Mouse (Mus musculus) CH12.LX (cell line): ENCODE data around the gene Hs3st6. TPM values are rescaled to one million over a fixed set of nuclear protein-coding genes. Genes with fewer than 3 reads are reported as not detected.

ENCODE experiments used
- DNase-seq: peaks from one replicate; pipeline ENCODE4 v3.0.0-alpha.2; 2013; ENCODE audit errors: extremely low read depth
- H3K27ac ChIP-seq: 2 replicates; pipeline ENCODE4 v1.5.1; 2012; ENCODE audit warnings: low read depth, mild to moderate bottlenecking, control low read depth, moderate library complexity; ENCODE audit not compliant: insufficient read depth
- H3K27me3 ChIP-seq: replicated peaks from 2 replicates; pipeline ENCODE3; 2012; ENCODE audit warnings: inconsistent platforms
- H3K36me3 ChIP-seq, 2 experiments: replicated peaks in 1 of 2; 2 replicates each; pipeline versions ENCODE3 to v1.6.1; 2012; ENCODE audit warnings: inconsistent platforms in 1 of 2, low read length in 1 of 2, mild to moderate bottlenecking in 1 of 2, mixed read lengths in 1 of 2, moderate library complexity in 1 of 2; ENCODE audit not compliant: control insufficient read depth in 1 of 2, insufficient read depth in 1 of 2
- H3K4me1 ChIP-seq, 2 experiments: 2 replicates each; pipeline ENCODE4 v1.6.1; 2012; ENCODE audit warnings: inconsistent platforms in 1 of 2, moderate library complexity in 1 of 2; ENCODE audit not compliant: insufficient read depth in 2 of 2, control insufficient read depth in 1 of 2
- H3K4me2 ChIP-seq: 2 replicates; pipeline ENCODE4 v1.6.1; 2012; ENCODE audit warnings: low read depth, mild to moderate bottlenecking, control low read depth; ENCODE audit not compliant: poor library complexity, insufficient read depth, severe bottlenecking
- H3K4me3 ChIP-seq, 3 experiments: fragments of 150-350 bp in 1 of 3; sonication (generic) in 1 of 3; replicated peaks in 1 of 3; 2 replicates each; pipeline versions ENCODE3 to v1.5.1; 2011 to 2012; ENCODE audit warnings: low read depth in 2 of 3, low read length in 2 of 3, mild to moderate bottlenecking in 2 of 3, moderate library complexity in 2 of 3, control low read depth in 1 of 3, improper control_type of control experiment in 1 of 3, inconsistent platforms in 1 of 3, mixed read lengths in 1 of 3; ENCODE audit not compliant: poor library complexity in 1 of 3
- H3K79me2 ChIP-seq: replicated peaks from 2 replicates; pipeline ENCODE4 v1.6.1; 2012; ENCODE audit warnings: mild to moderate bottlenecking, moderate library complexity; ENCODE audit not compliant: control insufficient read depth, poor library complexity, insufficient read depth, severe bottlenecking; ENCODE audit errors: extremely low read depth
- H3K9ac ChIP-seq: 2 replicates; pipeline ENCODE4 v1.6.1; 2012; ENCODE audit warnings: low read depth, mild to moderate bottlenecking, control low read depth, moderate library complexity; ENCODE audit not compliant: insufficient read depth
- H3K9me3 ChIP-seq: replicated peaks from 2 replicates; pipeline ENCODE3; 2012; ENCODE audit warnings: low read length, inconsistent platforms, mixed read lengths
- CHD2 ChIP-seq: IDR thresholded peaks from 2 replicates; pipeline ENCODE4 v1.6.1; 2011; ENCODE audit warnings: low read length, improper control_type of control experiment
- CTCF ChIP-seq, 2 experiments: IDR thresholded peaks in 1 of 2; conservative IDR thresholded peaks in 1 of 2; 2 replicates each; pipeline ENCODE4 v1.5.1; 2011 to 2012; ENCODE audit warnings: low read depth in 2 of 2, low read length in 2 of 2, improper control_type of control experiment in 1 of 2, inconsistent platforms in 1 of 2, mild to moderate bottlenecking in 1 of 2, moderate library complexity in 1 of 2
- E2F4 ChIP-seq: IDR thresholded peaks from 2 replicates; pipeline ENCODE4 v1.6.1; 2011; ENCODE audit warnings: low read depth, low read length, improper control_type of control experiment; ENCODE audit not compliant: insufficient replicate concordance
- ETS1 ChIP-seq: conservative IDR thresholded peaks from 2 replicates; pipeline ENCODE4 v1.6.1; 2012; ENCODE audit warnings: low read depth, mild to moderate bottlenecking, inconsistent platforms, low read length, improper control_type of control experiment, moderate library complexity
- GABPA ChIP-seq: IDR thresholded peaks from 2 replicates; pipeline ENCODE4 v1.6.1; 2012; ENCODE audit warnings: low read depth, low read length, improper control_type of control experiment, inconsistent platforms; ENCODE audit not compliant: insufficient replicate concordance
- IRF4 ChIP-seq: IDR thresholded peaks from 2 replicates; pipeline ENCODE4 v1.6.1; 2014; ENCODE audit warnings: low read depth, mild to moderate bottlenecking, inconsistent platforms, low read length, improper control_type of control experiment
- JUN ChIP-seq: IDR thresholded peaks from 2 replicates; pipeline ENCODE4 v1.6.1; 2011; ENCODE audit warnings: low read depth, mild to moderate bottlenecking, low read length, improper control_type of control experiment, moderate library complexity; ENCODE audit not compliant: insufficient read depth
- JUND ChIP-seq: conservative IDR thresholded peaks from 2 replicates; pipeline ENCODE4 v1.6.1; 2011; ENCODE audit warnings: low read depth, low read length, improper control_type of control experiment
- KAT2A ChIP-seq: IDR thresholded peaks from 2 replicates; pipeline ENCODE4 v1.6.1; 2012; ENCODE audit warnings: low read length, improper control_type of control experiment, inconsistent platforms; ENCODE audit not compliant: insufficient replicate concordance
- MAFK ChIP-seq: IDR thresholded peaks from 2 replicates; pipeline ENCODE4 v1.6.1; 2011; ENCODE audit warnings: low read length, improper control_type of control experiment; ENCODE audit not compliant: insufficient replicate concordance
- MEF2A ChIP-seq: IDR thresholded peaks from 2 replicates; pipeline ENCODE4 v1.6.1; 2014; ENCODE audit warnings: low read depth, mild to moderate bottlenecking, inconsistent platforms, low read length, improper control_type of control experiment, borderline replicate concordance
- MXI1 ChIP-seq: IDR thresholded peaks from 2 replicates; pipeline ENCODE4 v1.6.1; 2011; ENCODE audit warnings: mild to moderate bottlenecking, low read depth, low read length, improper control_type of control experiment
- NELFE ChIP-seq: IDR thresholded peaks from 2 replicates; pipeline ENCODE4 v1.6.1; 2011; ENCODE audit warnings: low read depth, low read length, improper control_type of control experiment
- NRF1 ChIP-seq: IDR thresholded peaks from 2 replicates; pipeline ENCODE4 v1.6.1; 2014; ENCODE audit warnings: low read depth, mild to moderate bottlenecking, inconsistent platforms, low read length, improper control_type of control experiment, moderate library complexity
- PAX5 ChIP-seq: IDR thresholded peaks from 2 replicates; pipeline ENCODE4 v1.6.1; 2012; ENCODE audit warnings: low read length, inconsistent platforms, mixed read lengths
- RAD21 ChIP-seq: IDR thresholded peaks from 2 replicates; pipeline ENCODE4 v1.6.1; 2011; ENCODE audit warnings: low read depth, mild to moderate bottlenecking, low read length, improper control_type of control experiment, moderate library complexity
- SIN3A ChIP-seq: IDR thresholded peaks from 2 replicates; pipeline ENCODE4 v1.6.1; 2012; ENCODE audit warnings: low read length, improper control_type of control experiment, inconsistent platforms
- TBP ChIP-seq: conservative IDR thresholded peaks from 2 replicates; pipeline ENCODE4 v1.6.1; 2011; ENCODE audit warnings: low read depth, low read length, improper control_type of control experiment
- TCF12 ChIP-seq: IDR thresholded peaks from 2 replicates; pipeline ENCODE4 v1.6.1; 2014; ENCODE audit warnings: low read depth, mild to moderate bottlenecking, inconsistent platforms, low read length, improper control_type of control experiment
- USF1 ChIP-seq: IDR thresholded peaks from 2 replicates; pipeline ENCODE4 v1.6.1; 2014; ENCODE audit warnings: low read depth, mild to moderate bottlenecking, inconsistent platforms, low read length, improper control_type of control experiment
- USF2 ChIP-seq: conservative IDR thresholded peaks from 2 replicates; pipeline ENCODE4 v1.6.1; 2011; ENCODE audit warnings: low read depth, low read length, improper control_type of control experiment
- ZC3H11A ChIP-seq: IDR thresholded peaks from 2 replicates; pipeline ENCODE4 v1.6.1; 2012; ENCODE audit warnings: low read depth, mild to moderate bottlenecking, inconsistent platforms, low read length, improper control_type of control experiment
- ZMIZ1 ChIP-seq: IDR thresholded peaks from 2 replicates; pipeline ENCODE4 v1.6.1; 2012; ENCODE audit warnings: low read depth, mild to moderate bottlenecking, inconsistent platforms, low read length, improper control_type of control experiment
- ZNF384 ChIP-seq: IDR thresholded peaks from 2 replicates; pipeline ENCODE4 v1.6.1; 2012; ENCODE audit warnings: low read depth, low read length, improper control_type of control experiment, inconsistent platforms
- dilution Hi-C: fragments of 300-500 bp; cut with MboI; formaldehyde crosslinking; loops from 2 replicates; pipeline ENCODE4 v1.14.3; 2020; ENCODE audit warnings: low sequenced_read_pairs; ENCODE audit not compliant: extremely low pct_unique_long_range_greater_than_20kb, extremely low pct_ligation_motif_present
- in situ Hi-C: fragments of 300-500 bp; cut with MboI; formaldehyde crosslinking; loops from 3 replicates; pipeline ENCODE4 v1.14.3; 2019; ENCODE audit warnings: low sequenced_read_pairs, low pct_ligation_motif_present, low pct_unique_long_range_greater_than_20kb, mixed read lengths
- polyA plus RNA-seq: library from polyadenylated mRNA; unstranded; fragments of >175 nt; gene quantifications from 2 replicates; pipeline ENCODE4 v1.2.1, GENCODE M21; 2012; ENCODE audit warnings: low read depth; ENCODE audit not compliant: insufficient read length
- total RNA-seq, 2 experiments: library from RNA; depleted of rRNA; stranded (reverse); fragments of 300-350 nt in 1 of 2; fragments of >200 nt in 1 of 2; gene quantifications; 2 replicates each; pipeline ENCODE4 v1.2.3; 2012 to 2014

The Hs3st6 gene
- total and polyA plus RNA-seq, 3 experiments: 0.30 TPM; not detected in 2

GRCm38 (mm10) chr17:24724184-24724583 lies 28.6 kb upstream of the Hs3st6 start, which contains the start of gene Ndufb10 (continued):
- peak; percentile 85 for TF ChIP-seq TCF12
- TF ChIP-seq ZMIZ1: peak; percentile 73; the same call in 1 of the 2 replicates
- peak; percentile 71 for TF ChIP-seq SIN3A
- TF ChIP-seq NELFE: peak; percentile 91
- TF ChIP-seq KAT2A: peak; percentile 79; the same call in 1 of the 2 replicates

- peaks cover 5 to 26% of the 10 kb centered on the region in 2 experiments; a peak in 3 of 4 replicates for H3K4me1 ChIP-seq
- in situ Hi-C loops: no loop called here
- no peaks in the 10 kb centered on the region for H3K27me3 ChIP-seq
- H3K9me3 ChIP-seq: no peaks in the 10 kb centered on the region
- H3K9ac ChIP-seq: no peak overlapping the region
- H3K4me2 ChIP-seq: no peak overlapping the region
- peaks cover 16% of the 10 kb centered on the region in 2 experiments for H3K36me3 ChIP-seq
- H3K79me2 ChIP-seq: peaks cover 26% of the 10 kb centered on the region
- TF ChIP-seq IRF4 (no peak), TBP (peak; percentile 89), MAFK (no peak), USF1 (no peak), RAD21 (peak; percentile 11), CTCF (conservative IDR thresholded peaks at IDR 0.05 in 1 of 2, IDR thresholded peaks at IDR 0.05 in 1 of 2; ENCODE audit: low read depth in 2 of 2, low read length in 2 of 2) (peak in 1 of 2 experiments; percentile 57; a peak in 2 of 4 replicates)
- dilution Hi-C loops: no loop called here
- no peak overlapping the region for H3K4me3 ChIP-seq
- DNase-seq: no peak
- H3K27ac ChIP-seq: no peak overlapping the region
Measured at GRCm38 (mm10) chr17:24725637-24726390, 27.0 kb upstream of the Hs3st6 start.

GRCm38 (mm10) chr17:24727618-24728017 lies 25.2 kb upstream of the Hs3st6 start, which contains the start of gene Rpl3l:
TSS of gene Rpl3l (plus strand) at chr17:24727820.
- DNase-seq: no peak
- Histone ChIP-seq H3K4me3 (no peak within 1 kb of the TSS), H3K79me2 (peaks cover 11% of the 10 kb centered on the region; the same call in 1 of the 2 replicates), H3K4me2 (no peak within 1 kb of the TSS), H3K9me3 (no peaks in the 10 kb centered on the region), H3K27ac (no peak within 1 kb of the TSS), H3K4me1 (peaks cover under 1 to 23% of the 10 kb centered on the region in 2 experiments; a peak in 3 of 4 replicates), H3K9ac (no peak within 1 kb of the TSS), H3K36me3 (peaks cover under 1% of the 10 kb centered on the region in 2 experiments), H3K27me3 (no peaks in the 10 kb centered on the region)
- dilution Hi-C loops: no loop called here
- in situ Hi-C loops: no loop called here
- TF ChIP-seq USF2: no peak
- TF ChIP-seq ETS1: no peak
- no peak for TF ChIP-seq MAFK
- no peak for TF ChIP-seq JUN
- TF ChIP-seq E2F4: no peak
- no peak for TF ChIP-seq ZNF384
- TF ChIP-seq ZC3H11A: no peak
- no peak for TF ChIP-seq GABPA
- TF ChIP-seq CHD2: no peak
- no peak for TF ChIP-seq ZMIZ1
- TF ChIP-seq PAX5: no peak
- TF ChIP-seq TCF12: no peak
- no peak for TF ChIP-seq MXI1
- no peak for TF ChIP-seq KAT2A
- no peak for TF ChIP-seq SIN3A
- TF ChIP-seq JUND: no peak
- no peak for TF ChIP-seq MEF2A
- TF ChIP-seq NRF1: no peak
